Mouse (Mus musculus) myocyte (in vitro differentiated cells): ENCODE data around the gene Rph3al.

Source experiments
- CEBPB ChIP-seq: IDR thresholded peaks from 2 replicates; pipeline ENCODE4 v1.6.1; 2011; ENCODE audit warnings: mild to moderate bottlenecking, moderate library complexity; ENCODE audit not compliant: poor library complexity, insufficient read depth, severe bottlenecking
- MAX ChIP-seq: IDR thresholded peaks from one replicate; pipeline ENCODE4 v1.6.1; 2011; ENCODE audit warnings: low read depth, mild to moderate bottlenecking, control low read depth
- MYOD1 ChIP-seq, 3 experiments: IDR thresholded peaks; one replicate each; pipeline ENCODE4 v1.6.1; 2011; ENCODE audit warnings: control low read depth in 2 of 3, low read depth in 2 of 3, mild to moderate bottlenecking in 2 of 3, moderate library complexity in 1 of 3; ENCODE audit not compliant: insufficient read length in 2 of 3, control insufficient read depth in 1 of 3
- POLR2A ChIP-seq: IDR thresholded peaks from one replicate; pipeline ENCODE4 v1.6.1; 2011; ENCODE audit warnings: low read depth, mild to moderate bottlenecking, control low read depth, moderate library complexity; ENCODE audit not compliant: insufficient read length
- POLR2AphosphoS2 ChIP-seq: IDR thresholded peaks from one replicate; pipeline ENCODE4 v1.6.1; 2011; ENCODE audit warnings: low read depth, control low read depth; ENCODE audit not compliant: insufficient read length
- SRF ChIP-seq: IDR thresholded peaks from one replicate; pipeline ENCODE4 v1.6.1; 2011; ENCODE audit warnings: low read depth; ENCODE audit not compliant: control insufficient read depth, insufficient read length
- TCF12 ChIP-seq: IDR thresholded peaks from one replicate; pipeline ENCODE4 v1.6.1; 2011; ENCODE audit warnings: mild to moderate bottlenecking, control low read depth; ENCODE audit not compliant: poor library complexity, insufficient read depth, severe bottlenecking
- TCF3 ChIP-seq: IDR thresholded peaks from one replicate; pipeline ENCODE4 v1.6.1; 2011; ENCODE audit warnings: low read depth, control low read depth; ENCODE audit not compliant: insufficient read length
- USF1 ChIP-seq: IDR thresholded peaks from one replicate; pipeline ENCODE4 v1.6.1; 2011; ENCODE audit warnings: low read depth, mild to moderate bottlenecking, control low read depth, moderate library complexity

- TF ChIP-seq POLR2AphosphoS2 = no peak
- TF ChIP-seq SRF = no peak
- no peak for TF ChIP-seq MAX
- no peak for TF ChIP-seq CEBPB
- no peak for TF ChIP-seq USF1
- no peak for TF ChIP-seq POLR2A
- TF ChIP-seq MYOD1 (IDR thresholded peaks at IDR 0.05; ENCODE audit: control insufficient read depth in 1 of 3, insufficient read length in 2 of 3, low read depth in 2 of 3) = no peak
- no peak for TF ChIP-seq TCF12
- TF ChIP-seq TCF3 = no peak
Measured at GRCm38 (mm10) chr11:75807486-75807885, 130.7 kb downstream of the Rph3al start.
